Mouse (Mus musculus) myocyte (in vitro differentiated cells): ENCODE measurements at regions not wholly inside any gene's neighbourhood (a gene's known extent, or its start where the extent isn't known, plus 50 kb on each side); places are given as distances from the start of the nearest gene placed in this dataset.

Source experiments
- H3K27me3 ChIP-seq: one replicate; pipeline ENCODE4 v1.6.1; 2011; ENCODE audit not compliant: control insufficient read depth, insufficient read depth, insufficient read length
- H3K36me3 ChIP-seq: one replicate; pipeline ENCODE4 v1.6.1; 2011; ENCODE audit not compliant: control insufficient read depth, insufficient read depth
- H3K4me2 ChIP-seq: one replicate; pipeline ENCODE4 v1.6.1; 2011; ENCODE audit warnings: low read depth, control low read depth
- H3K4me3 ChIP-seq: one replicate; pipeline ENCODE4 v1.5.1; 2011; ENCODE audit warnings: mild to moderate bottlenecking, control low read depth, moderate library complexity
- H3K79me2 ChIP-seq: one replicate; pipeline ENCODE4 v1.6.1; 2011; ENCODE audit not compliant: control insufficient read depth, insufficient read depth
- H3ac ChIP-seq: one replicate; pipeline ENCODE4 v1.6.1; 2011; ENCODE audit not compliant: control insufficient read depth, insufficient read length
- CEBPB ChIP-seq: IDR thresholded peaks from 2 replicates; pipeline ENCODE4 v1.6.1; 2011; ENCODE audit warnings: mild to moderate bottlenecking, moderate library complexity; ENCODE audit not compliant: poor library complexity, insufficient read depth, severe bottlenecking
- E2F4 ChIP-seq: IDR thresholded peaks from one replicate; pipeline ENCODE4 v1.6.1; 2011; ENCODE audit warnings: mild to moderate bottlenecking, control low read depth, moderate library complexity; ENCODE audit not compliant: insufficient read depth
- MAX ChIP-seq: IDR thresholded peaks from one replicate; pipeline ENCODE4 v1.6.1; 2011; ENCODE audit warnings: low read depth, mild to moderate bottlenecking, control low read depth
- MYOD1 ChIP-seq, 3 experiments: IDR thresholded peaks; one replicate each; pipeline ENCODE4 v1.6.1; 2011; ENCODE audit warnings: control low read depth in 2 of 3, low read depth in 2 of 3, mild to moderate bottlenecking in 2 of 3, moderate library complexity in 1 of 3; ENCODE audit not compliant: insufficient read length in 2 of 3, control insufficient read depth in 1 of 3
- MYOG ChIP-seq, 3 experiments: IDR thresholded peaks; one replicate each; pipeline ENCODE4 v1.6.1; 2011; ENCODE audit warnings: control low read depth in 2 of 3, low read depth in 2 of 3, mild to moderate bottlenecking in 2 of 3; ENCODE audit not compliant: insufficient read length in 2 of 3, control insufficient read depth in 1 of 3, insufficient read depth in 1 of 3
- POLR2A ChIP-seq: IDR thresholded peaks from one replicate; pipeline ENCODE4 v1.6.1; 2011; ENCODE audit warnings: low read depth, mild to moderate bottlenecking, control low read depth, moderate library complexity; ENCODE audit not compliant: insufficient read length
- POLR2AphosphoS2 ChIP-seq: IDR thresholded peaks from one replicate; pipeline ENCODE4 v1.6.1; 2011; ENCODE audit warnings: low read depth, control low read depth; ENCODE audit not compliant: insufficient read length
- REST ChIP-seq: IDR thresholded peaks from one replicate; pipeline ENCODE4 v1.6.1; 2011; ENCODE audit warnings: mild to moderate bottlenecking, control low read depth, moderate library complexity; ENCODE audit not compliant: insufficient read depth, insufficient read length
- SRF ChIP-seq: IDR thresholded peaks from one replicate; pipeline ENCODE4 v1.6.1; 2011; ENCODE audit warnings: low read depth; ENCODE audit not compliant: control insufficient read depth, insufficient read length
- TCF12 ChIP-seq: IDR thresholded peaks from one replicate; pipeline ENCODE4 v1.6.1; 2011; ENCODE audit warnings: mild to moderate bottlenecking, control low read depth; ENCODE audit not compliant: poor library complexity, insufficient read depth, severe bottlenecking
- TCF3 ChIP-seq: IDR thresholded peaks from one replicate; pipeline ENCODE4 v1.6.1; 2011; ENCODE audit warnings: low read depth, control low read depth; ENCODE audit not compliant: insufficient read length
- USF1 ChIP-seq: IDR thresholded peaks from one replicate; pipeline ENCODE4 v1.6.1; 2011; ENCODE audit warnings: low read depth, mild to moderate bottlenecking, control low read depth, moderate library complexity

GRCm38 (mm10) chr19:44650841-44651240 is 88.2 kb downstream of the Hif1an start:
- H3K79me2 ChIP-seq, result no peaks in the 10 kb centered on the region
- no peaks in the 10 kb centered on the region for H3K36me3 ChIP-seq
- H3K4me3 ChIP-seq, result no peak overlapping the region
- no peak overlapping the region for H3K4me2 ChIP-seq
- H3K27me3 ChIP-seq, result peaks cover 67% of the 10 kb centered on the region
- H3ac ChIP-seq, result no peak overlapping the region
- TF ChIP-seq MYOD1 (IDR thresholded peaks at IDR 0.05; ENCODE audit: control insufficient read depth in 1 of 3, insufficient read length in 2 of 3, low read depth in 2 of 3) (no peak), REST (no peak), POLR2A (no peak), MYOG (IDR thresholded peaks at IDR 0.05; ENCODE audit: control insufficient read depth in 1 of 3, insufficient read depth in 1 of 3, insufficient read length in 2 of 3, low read depth in 2 of 3) (no peak), CEBPB (no peak), POLR2AphosphoS2 (no peak), TCF12 (no peak), E2F4 (no peak), USF1 (no peak), TCF3 (no peak), SRF (no peak), MAX (no peak)

DNA sequence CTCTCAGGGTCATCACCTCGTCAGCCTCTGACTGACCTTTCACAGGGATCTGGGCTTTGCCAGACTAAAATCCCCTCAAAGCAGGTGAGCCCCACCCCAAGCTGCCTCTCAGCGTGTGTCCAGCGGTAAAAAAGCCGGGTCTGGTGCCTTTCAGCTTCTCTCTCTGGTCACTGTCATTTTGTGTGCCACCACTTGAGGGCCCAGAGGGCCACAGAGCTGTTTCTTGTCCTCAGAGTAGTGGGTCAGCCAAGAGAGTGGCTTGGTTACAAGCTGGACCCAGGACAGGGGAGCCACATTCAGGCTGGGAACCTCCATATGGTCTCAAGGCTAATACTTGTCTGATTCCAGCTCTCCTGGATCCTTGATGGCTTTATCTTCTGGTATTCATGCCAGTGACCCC is 89.0 kb downstream of the Hif1an start:
- TF ChIP-seq SRF (no peak), USF1 (no peak), MYOD1 (IDR thresholded peaks at IDR 0.05; ENCODE audit: control insufficient read depth in 1 of 3, insufficient read length in 2 of 3, low read depth in 2 of 3) (no peak), REST (no peak), POLR2A (no peak)

DNA sequence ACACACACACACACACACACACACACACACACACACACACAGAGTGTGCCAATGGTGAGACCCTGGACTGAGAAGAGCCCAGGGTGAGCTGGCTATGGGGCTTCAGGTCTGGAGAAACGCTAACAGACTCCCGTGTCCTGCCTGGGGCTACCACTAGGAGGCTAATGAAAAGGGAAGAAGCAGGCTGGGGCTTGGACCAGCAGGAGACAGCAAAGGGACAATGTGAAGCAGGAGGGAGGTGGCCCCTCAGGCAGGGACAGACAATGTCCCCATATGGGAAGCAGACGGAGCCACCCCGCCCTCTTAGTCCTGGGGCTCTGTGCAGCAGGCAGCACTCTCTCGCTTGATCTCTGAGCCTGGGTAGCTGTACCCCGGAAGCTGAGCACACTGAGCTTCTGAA is 93.1 kb downstream of the Hif1an start:
- Histone ChIP-seq H3K79me2 (no peaks in the 10 kb centered on the region), H3K4me3 (no peak overlapping the region), H3K36me3 (no peaks in the 10 kb centered on the region), H3ac (no peak overlapping the region), H3K27me3 (peaks cover 54% of the 10 kb centered on the region), H3K4me2 (no peak overlapping the region)
- TF ChIP-seq SRF, result no peak
- no peak for TF ChIP-seq TCF3
- TF ChIP-seq USF1, result no peak
- no peak for TF ChIP-seq MAX
- TF ChIP-seq REST, result no peak
- no peak for TF ChIP-seq POLR2AphosphoS2
- TF ChIP-seq CEBPB, result no peak
- no peak for TF ChIP-seq POLR2A
- TF ChIP-seq E2F4, result no peak
- TF ChIP-seq MYOD1 (IDR thresholded peaks at IDR 0.05; ENCODE audit: control insufficient read depth in 1 of 3, insufficient read length in 2 of 3, low read depth in 2 of 3), result no peak
- TF ChIP-seq TCF12, result no peak
- no peak for TF ChIP-seq MYOG (IDR thresholded peaks at IDR 0.05; ENCODE audit: control insufficient read depth in 1 of 3, insufficient read depth in 1 of 3, insufficient read length in 2 of 3, low read depth in 2 of 3)

More for the DNA sequence above, 89.0 kb downstream of the Hif1an start:
- peaks cover 66% of the 10 kb centered on the region for H3K27me3 ChIP-seq
- H3K4me2 ChIP-seq, result no peak overlapping the region
- no peaks in the 10 kb centered on the region for H3K36me3 ChIP-seq
- no peaks in the 10 kb centered on the region for H3K79me2 ChIP-seq
- no peak overlapping the region for H3ac ChIP-seq
- no peak overlapping the region for H3K4me3 ChIP-seq

DNA sequence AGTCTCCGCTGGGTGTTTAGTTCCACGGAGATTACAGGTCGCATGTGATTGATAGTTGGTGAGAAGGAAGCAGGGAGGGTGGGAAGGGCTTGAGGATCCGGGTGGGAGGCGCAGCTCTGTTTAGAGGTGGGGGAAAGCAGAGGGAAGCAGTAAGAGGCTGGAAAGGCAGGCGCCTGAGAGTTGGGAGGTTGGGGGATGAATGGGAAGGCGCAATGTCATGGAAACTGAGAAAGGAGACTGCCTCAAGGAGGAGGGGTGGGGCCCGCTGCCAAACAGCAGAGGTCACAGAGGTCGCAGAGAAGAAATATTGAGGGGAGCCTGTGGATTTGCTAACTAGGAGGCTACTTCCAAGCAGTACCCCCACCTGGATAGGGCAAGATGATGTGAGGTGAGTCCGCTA is 96.5 kb upstream of the Pax2 start:
- peaks cover 54% of the 10 kb centered on the region for H3K27me3 ChIP-seq
- H3K79me2 ChIP-seq, result no peaks in the 10 kb centered on the region
- no peaks in the 10 kb centered on the region for H3K36me3 ChIP-seq
- no peak overlapping the region for H3K4me3 ChIP-seq
- TF ChIP-seq POLR2AphosphoS2 (no peak), MYOD1 (IDR thresholded peaks at IDR 0.05; ENCODE audit: control insufficient read depth in 1 of 3, insufficient read length in 2 of 3, low read depth in 2 of 3) (no peak), MAX (no peak), REST (no peak), POLR2A (no peak), USF1 (no peak), TCF3 (no peak), MYOG (IDR thresholded peaks at IDR 0.05; ENCODE audit: control insufficient read depth in 1 of 3, insufficient read depth in 1 of 3, insufficient read length in 2 of 3, low read depth in 2 of 3) (no peak), CEBPB (no peak), E2F4 (no peak), TCF12 (no peak), SRF (no peak)
- H3K4me2 ChIP-seq, result no peak overlapping the region
- no peak overlapping the region for H3ac ChIP-seq

GRCm38 (mm10) chr19:44669535-44669958 is 86.3 kb upstream of the Pax2 start:
- no peak overlapping the region for H3K4me3 ChIP-seq
- no peak overlapping the region for H3K4me2 ChIP-seq
- H3K36me3 ChIP-seq, result no peaks in the 10 kb centered on the region
- no peaks in the 10 kb centered on the region for H3K79me2 ChIP-seq
- peaks cover 82% of the 10 kb centered on the region for H3K27me3 ChIP-seq
- no peak overlapping the region for H3ac ChIP-seq
- TF ChIP-seq MAX (no peak), MYOG (IDR thresholded peaks at IDR 0.05; ENCODE audit: control insufficient read depth in 1 of 3, insufficient read depth in 1 of 3, insufficient read length in 2 of 3, low read depth in 2 of 3) (no peak), TCF12 (no peak), TCF3 (no peak)
